Mouse (Mus musculus) MEL (cell line): ENCODE results near the gene Ffar1.

Experiments
- CTCF ChIP-seq, 3 experiments: IDR thresholded peaks in 2 of 3; conservative IDR thresholded peaks in 1 of 3; 2 replicates each; pipeline ENCODE4 v1.5.1; 2011 to 2012; ENCODE audit warnings: low read length in 3 of 3, low read depth in 2 of 3, mild to moderate bottlenecking in 2 of 3, improper control_type of control experiment in 1 of 3, inconsistent platforms in 1 of 3, mixed read lengths in 1 of 3, moderate library complexity in 1 of 3; ENCODE audit not compliant: control insufficient read depth in 1 of 3, insufficient read depth in 1 of 3, poor library complexity in 1 of 3, severe bottlenecking in 1 of 3
- E2F4 ChIP-seq: IDR thresholded peaks from 2 replicates; pipeline ENCODE4 v1.6.1; 2011; ENCODE audit warnings: low read depth, low read length, improper control_type of control experiment, borderline replicate concordance
- EP300 ChIP-seq, 2 experiments: IDR thresholded peaks; 2 replicates each; pipeline ENCODE4 v1.6.1; 2011; ENCODE audit warnings: improper control_type of control experiment in 2 of 2, low read length in 2 of 2, low read depth in 1 of 2, mild to moderate bottlenecking in 1 of 2
- GABPA ChIP-seq: IDR thresholded peaks from 2 replicates; pipeline ENCODE4 v1.6.1; 2012; ENCODE audit warnings: low read depth, mild to moderate bottlenecking, inconsistent platforms, low read length, improper control_type of control experiment, moderate library complexity
- GATA1 ChIP-seq: IDR thresholded peaks from 2 replicates; pipeline ENCODE4 v1.6.1; 2011; ENCODE audit warnings: low read depth, low read length, improper control_type of control experiment
- HCFC1 ChIP-seq: IDR thresholded peaks from 2 replicates; pipeline ENCODE4 v1.6.1; 2012; ENCODE audit warnings: low read depth, mild to moderate bottlenecking, inconsistent platforms, low read length, improper control_type of control experiment, moderate library complexity
- MAZ ChIP-seq: IDR thresholded peaks from 2 replicates; pipeline ENCODE4 v1.6.1; 2012; ENCODE audit warnings: low read depth, mild to moderate bottlenecking, inconsistent platforms, low read length, improper control_type of control experiment
- POLR2A ChIP-seq, 2 experiments: IDR thresholded peaks; 2 replicates each; pipeline ENCODE4 v1.6.1; 2011 to 2012; ENCODE audit warnings: low read length in 2 of 2, mild to moderate bottlenecking in 2 of 2, control low read depth in 1 of 2, improper control_type of control experiment in 1 of 2, low read depth in 1 of 2, moderate library complexity in 1 of 2; ENCODE audit not compliant: control insufficient read depth in 1 of 2, insufficient read depth in 1 of 2, poor library complexity in 1 of 2
- POLR2AphosphoS2 ChIP-seq: IDR thresholded peaks from 2 replicates; pipeline ENCODE4 v1.6.1; 2011; ENCODE audit warnings: low read length, improper control_type of control experiment
- SIN3A ChIP-seq: IDR thresholded peaks from 2 replicates; pipeline ENCODE4 v1.6.1; 2012; ENCODE audit warnings: low read length, improper control_type of control experiment, inconsistent platforms
- TCF12 ChIP-seq: IDR thresholded peaks from 2 replicates; pipeline ENCODE4 v1.6.1; 2014; ENCODE audit warnings: low read depth, mild to moderate bottlenecking, inconsistent platforms, low read length, improper control_type of control experiment, moderate library complexity
- USF1 ChIP-seq: IDR thresholded peaks from 2 replicates; pipeline ENCODE4 v1.6.1; 2014; ENCODE audit warnings: low read depth, mild to moderate bottlenecking, inconsistent platforms, low read length, improper control_type of control experiment, moderate library complexity

DNA sequence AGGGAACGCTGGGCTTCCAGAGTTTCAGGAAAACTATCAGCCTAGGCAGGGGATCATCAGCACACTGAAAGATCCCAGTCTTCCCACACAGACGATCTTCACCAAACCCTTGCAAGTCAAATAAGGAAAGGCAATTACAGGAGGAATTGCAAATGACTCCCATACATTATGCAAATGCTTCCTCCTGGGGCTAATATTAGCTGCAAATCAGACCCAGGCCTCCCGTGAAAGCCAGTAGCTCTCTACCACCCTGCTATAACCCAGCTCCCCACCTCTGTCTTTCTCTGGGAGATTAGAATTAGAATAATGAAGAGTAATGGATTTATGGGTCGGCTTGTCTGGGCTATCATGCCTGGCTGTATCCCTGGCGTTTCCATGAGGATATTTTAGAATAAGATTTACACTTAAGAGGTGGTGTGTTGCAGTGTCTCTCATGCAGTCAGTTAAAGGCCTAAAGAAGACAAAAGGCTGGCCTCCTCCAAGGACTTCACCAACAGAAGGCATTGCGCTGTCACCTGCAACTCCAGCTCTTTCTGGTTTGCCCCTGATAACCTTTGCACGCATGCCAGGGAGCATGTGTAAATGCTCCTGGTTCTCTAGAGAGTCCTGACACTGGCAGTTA is 16.6 kb downstream of the Ffar1 start:
- TF ChIP-seq USF1 (no peak), POLR2A (IDR thresholded peaks at IDR 0.05; ENCODE audit: control insufficient read depth in 1 of 2, insufficient read depth in 1 of 2, low read depth in 1 of 2, low read length in 2 of 2, poor library complexity in 1 of 2) (no peak), E2F4 (no peak), TCF12 (no peak), CTCF (IDR thresholded peaks at IDR 0.05 in 2 of 3, conservative IDR thresholded peaks at IDR 0.05 in 1 of 3; ENCODE audit: control insufficient read depth in 1 of 3, insufficient read depth in 1 of 3, low read depth in 2 of 3, low read length in 3 of 3, poor library complexity in 1 of 3, severe bottlenecking in 1 of 3) (no peak), HCFC1 (no peak), MAZ (no peak), EP300 (IDR thresholded peaks at IDR 0.05; ENCODE audit: low read depth in 1 of 2, low read length in 2 of 2) (no peak), GATA1 (no peak), GABPA (no peak), POLR2AphosphoS2 (no peak), SIN3A (no peak)
